Comparison of ENCODE assay signal across 8 mouse cellular contexts in the genomic region with DNA sequence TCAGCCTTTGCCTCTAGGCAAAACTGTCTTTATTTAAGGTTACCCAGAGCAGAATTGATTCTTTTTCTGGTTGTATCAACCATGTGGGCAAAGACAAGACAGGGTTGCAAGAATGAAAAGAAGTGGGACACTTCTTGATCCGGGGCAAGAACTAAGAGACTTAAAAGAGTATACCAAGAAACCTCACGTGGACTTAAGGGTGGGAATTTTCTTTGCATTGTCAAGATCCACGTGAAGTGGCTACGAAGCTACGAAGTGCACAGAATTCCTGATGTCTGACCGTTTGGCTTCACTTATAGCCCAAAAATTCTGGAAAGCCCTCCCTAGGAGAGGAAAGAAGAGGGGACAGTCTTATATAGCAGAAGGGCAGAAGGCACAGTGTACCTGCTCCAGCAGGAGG. TPM values are rescaled to one million over a fixed set of nuclear protein-coding genes. Genes with fewer than 3 reads are reported as not detected.
A peak's percentile ranks its signal among the peaks of the same experiment; 100 is the strongest.
DNase-seq lines count a peak whose midpoint lies in the region; ATAC-seq lines count a peak whose summit lies in the region.

No protein-coding gene starts in this region.

- WGBS in heart, embryonic 12.5 days = 44% methylated on average over 6 of the region's 6 CpGs
- 27% methylated on average over 6 of the region's 6 CpGs for WGBS in embryonic facial prominence, embryonic 10.5 days
- WGBS in hindbrain, embryonic 16.5 days = 22% methylated on average over 6 of the region's 6 CpGs
- WGBS in midbrain, embryonic 14.5 days = 11% methylated on average over 6 of the region's 6 CpGs

- H3K4me1 ChIP-seq in heart, embryonic 12.5 days (replicated peaks) = peaks cover 33% of the 10 kb centered on the region
- H3K4me1 ChIP-seq in embryonic facial prominence, embryonic 10.5 days = peaks cover 50% of the 10 kb centered on the region
- H3K4me1 ChIP-seq in hindbrain, embryonic 16.5 days (ENCODE audit: control insufficient read depth, insufficient read depth, low read depth, low read length) = peaks cover 47% of the 10 kb centered on the region
- H3K4me1 ChIP-seq in midbrain, embryonic 14.5 days (ENCODE audit: control insufficient read depth, insufficient read depth, low read length) = peaks cover 72% of the 10 kb centered on the region

- intact Hi-C loops in heart, postnatal 36 days (cut with DNase I) = no loop called here

- peak overlapping the region; percentile 79 for H3K27ac ChIP-seq in heart, embryonic 12.5 days (ENCODE audit: poor library complexity, severe bottlenecking)
- H3K27ac ChIP-seq in embryonic facial prominence, embryonic 10.5 days (replicated peaks) = peak overlapping the region; percentile 81
- peak overlapping the region; percentile 76 for H3K27ac ChIP-seq in hindbrain, embryonic 16.5 days (ENCODE audit: low read depth, low read length)
- H3K27ac ChIP-seq in midbrain, embryonic 14.5 days (replicated peaks; ENCODE audit: low read depth, low read length) = peak overlapping the region; percentile 90

- no peak; the same call in 1 of the 2 replicates for ATAC-seq in heart, embryonic 12.5 days (ENCODE audit: insufficient number of reproducible peaks, low FRiP score)
- ATAC-seq in hindbrain, embryonic 16.5 days = no peak
- ATAC-seq in midbrain, embryonic 14.5 days (ENCODE audit: low FRiP score, low TSS enrichment) = no peak

- H3K9me3 ChIP-seq in heart, embryonic 12.5 days (replicated peaks) = no peaks in the 10 kb centered on the region
- no peaks in the 10 kb centered on the region for H3K9me3 ChIP-seq in embryonic facial prominence, embryonic 10.5 days
- H3K9me3 ChIP-seq in hindbrain, embryonic 16.5 days (ENCODE audit: control insufficient read depth, low read length) = no peaks in the 10 kb centered on the region
- no peaks in the 10 kb centered on the region for H3K9me3 ChIP-seq in midbrain, embryonic 14.5 days (ENCODE audit: control insufficient read depth, low read length)

- no peak overlapping the region for H3K4me3 ChIP-seq in heart, embryonic 12.5 days
- peak overlapping the region; percentile 39 for H3K4me3 ChIP-seq in embryonic facial prominence, embryonic 10.5 days
- no peak overlapping the region for H3K4me3 ChIP-seq in hindbrain, embryonic 16.5 days (ENCODE audit: low read length)
- no peak overlapping the region for H3K4me3 ChIP-seq in midbrain, embryonic 14.5 days (replicated peaks; ENCODE audit: low read depth, low read length)

- H3K9ac ChIP-seq in heart, embryonic 12.5 days = peak overlapping the region; percentile 41
- H3K9ac ChIP-seq in hindbrain, embryonic 16.5 days (ENCODE audit: low read depth, low read length) = peak overlapping the region; percentile 36; the same call in 1 of the 2 replicates
- no peak overlapping the region; the same call in 1 of the 2 replicates for H3K9ac ChIP-seq in midbrain, embryonic 14.5 days (replicated peaks; ENCODE audit: low read length)

- peak overlapping the region; percentile 47 for H3K4me2 ChIP-seq in heart, embryonic 12.5 days
- H3K4me2 ChIP-seq in hindbrain, embryonic 16.5 days (ENCODE audit: low read length) = peak overlapping the region; percentile 30
- peak overlapping the region; percentile 37 for H3K4me2 ChIP-seq in midbrain, embryonic 14.5 days (ENCODE audit: low read length)

- H3K27me3 ChIP-seq in heart, embryonic 12.5 days (replicated peaks) = peaks cover 25% of the 10 kb centered on the region
- peaks cover 85% of the 10 kb centered on the region for H3K27me3 ChIP-seq in embryonic facial prominence, embryonic 10.5 days (replicated peaks; ENCODE audit: low read depth, poor library complexity, severe bottlenecking)
- no peaks in the 10 kb centered on the region for H3K27me3 ChIP-seq in hindbrain, embryonic 16.5 days (replicated peaks; ENCODE audit: control insufficient read depth, insufficient read depth, low read length)
- peaks cover 6% of the 10 kb centered on the region; the same call in 1 of the 2 replicates for H3K27me3 ChIP-seq in midbrain, embryonic 14.5 days (ENCODE audit: control insufficient read depth, insufficient read depth, low read length)

- H3K36me3 ChIP-seq in heart, embryonic 12.5 days = no peaks in the 10 kb centered on the region
- H3K36me3 ChIP-seq in embryonic facial prominence, embryonic 10.5 days (replicated peaks) = no peaks in the 10 kb centered on the region
- H3K36me3 ChIP-seq in hindbrain, embryonic 16.5 days (ENCODE audit: control insufficient read depth, insufficient read depth, low read length) = no peaks in the 10 kb centered on the region
- no peaks in the 10 kb centered on the region for H3K36me3 ChIP-seq in midbrain, embryonic 14.5 days (ENCODE audit: control insufficient read depth, insufficient read depth, low read length)

- no peak for DNase-seq in heart, postnatal 36 days
- DNase-seq in embryonic facial prominence, embryonic 10.5 days (ENCODE audit: low spot score) = no peak
- DNase-seq in midbrain, embryonic 14.5 days = no peak
- DNase-seq in cerebellum, adult 18-20 months = no peak
- no peak for DNase-seq in cerebellum, postnatal 4 days (ENCODE audit: low spot score in 2 of 2)
- no peak for DNase-seq in c-Kit-positive CD71-positive TER-119-positive erythroid progenitor cells, embryonic 14.5 days (ENCODE audit: low spot score)

RNA-seq across cellular contexts. Expression of a gene that starts 0.6 kb away (rescaled TPM):
- 2.3 and 3.1 TPM in 2 replicates for polyA plus RNA-seq in heart, embryonic 12.5 days (2016; fragmentation: Nextera tagmentation; extraction: Ambion mirVana)
- total RNA-seq in heart, postnatal 36 days (2021) = under 1 TPM; 0.53 to 0.89 TPM
- 2.1 and 2.7 TPM in 2 replicates for polyA plus RNA-seq in embryonic facial prominence, embryonic 10.5 days (2016; fragmentation: Nextera tagmentation; extraction: Ambion mirVana)
- polyA plus RNA-seq in hindbrain, embryonic 16.5 days (2015; fragmentation: Nextera tagmentation; extraction: Ambion mirVana) = 5.9 and 7.7 TPM in 2 replicates
- polyA plus RNA-seq in midbrain, embryonic 14.5 days (2014; fragmentation: Nextera tagmentation; extraction: Ambion mirVana) = 4.0 and 4.2 TPM in 2 replicates

RNA-seq across cellular contexts. Expression of a gene that starts 37.3 kb away (rescaled TPM):
- 0.18 TPM in 1 of 2 replicates, not detected in the other for polyA plus RNA-seq in heart, embryonic 12.5 days (2016; fragmentation: Nextera tagmentation; extraction: Ambion mirVana)
- under 1 TPM; 0.16 to 0.44 TPM for total RNA-seq in heart, postnatal 36 days (2021)
- 2.3 and 2.5 TPM in 2 replicates for polyA plus RNA-seq in embryonic facial prominence, embryonic 10.5 days (2016; fragmentation: Nextera tagmentation; extraction: Ambion mirVana)
- 132 and 156 TPM in 2 replicates for polyA plus RNA-seq in hindbrain, embryonic 16.5 days (2015; fragmentation: Nextera tagmentation; extraction: Ambion mirVana)
- polyA plus RNA-seq in midbrain, embryonic 14.5 days (2014; fragmentation: Nextera tagmentation; extraction: Ambion mirVana) = 121 and 124 TPM in 2 replicates

Comparison
In these comparisons a context has a peak if more than half of its experiments do, and no peak if none do; other contexts are left out.
1. RNA of a gene that starts 37.3 kb away (polyA plus RNA-seq): 132 to 156 TPM in hindbrain, embryonic 16.5 days and 121 to 124 TPM in midbrain, embryonic 14.5 days; 2.3 to 2.5 TPM in embryonic facial prominence, embryonic 10.5 days and 0.18 TPM in heart, embryonic 12.5 days; every median in the first group is over 10 times any median in the second.
2. Peak in every context shown above with its lines, with median percentiles within 50 percentile points of each other: H3K27ac ChIP-seq and H3K4me2 ChIP-seq.